Mouse (Mus musculus) CD8-positive naive resting alpha-beta T cell, adult 2 months (primary cell): ENCODE measurements around the gene Rps6ka2.
"Not testable (repeated sequence)": the region's sequence is repeated elsewhere in the genome, so short reads cannot be mapped to it uniquely, and the experiment has no call there.

Experiments
- DNase-seq, 2 experiments: peaks; one replicate each; pipeline ENCODE4 v3.0.0; 2022; ENCODE audit warnings: low read depth in 2 of 2, low spot score in 2 of 2

Gene Rps6ka2

GRCm38 (mm10) chr17:7170304-7171295 lies 685 bp downstream of the Rps6ka2 start:
- no peak for DNase-seq

DNA sequence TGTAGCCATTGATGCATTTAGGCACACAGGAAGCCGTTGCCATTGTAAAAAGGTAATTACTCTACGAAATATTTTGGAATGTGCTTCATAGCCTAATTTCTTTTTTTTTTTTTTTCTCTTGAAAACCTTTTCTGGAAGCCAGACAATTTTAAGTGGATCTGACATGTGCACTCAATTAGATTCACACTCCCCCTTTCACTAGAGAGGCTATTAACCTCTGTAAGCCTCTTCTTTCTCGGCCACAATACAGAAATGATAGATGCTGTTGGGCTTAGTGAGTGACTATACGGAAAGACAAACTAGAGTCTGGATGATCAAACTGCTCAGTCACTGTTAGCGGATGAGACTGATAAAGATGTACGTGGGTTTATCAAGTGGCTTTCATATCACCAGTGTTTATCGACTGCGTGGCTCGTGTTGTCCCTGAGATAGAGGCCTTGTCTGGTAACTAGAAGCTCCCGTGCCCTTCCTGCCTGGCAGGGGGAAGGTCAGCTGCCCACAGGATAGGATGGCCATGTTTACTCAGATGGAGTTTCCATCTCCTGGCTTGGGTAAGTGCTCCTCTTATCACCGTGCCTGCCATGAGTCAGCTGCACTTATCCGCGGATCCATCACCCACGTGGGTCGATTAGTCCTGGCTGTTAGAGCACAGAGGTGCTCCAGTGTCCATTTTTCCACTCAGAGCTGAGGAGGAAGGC lies 3.6 kb downstream of the Rps6ka2 start:
- no peak for DNase-seq

DNA sequence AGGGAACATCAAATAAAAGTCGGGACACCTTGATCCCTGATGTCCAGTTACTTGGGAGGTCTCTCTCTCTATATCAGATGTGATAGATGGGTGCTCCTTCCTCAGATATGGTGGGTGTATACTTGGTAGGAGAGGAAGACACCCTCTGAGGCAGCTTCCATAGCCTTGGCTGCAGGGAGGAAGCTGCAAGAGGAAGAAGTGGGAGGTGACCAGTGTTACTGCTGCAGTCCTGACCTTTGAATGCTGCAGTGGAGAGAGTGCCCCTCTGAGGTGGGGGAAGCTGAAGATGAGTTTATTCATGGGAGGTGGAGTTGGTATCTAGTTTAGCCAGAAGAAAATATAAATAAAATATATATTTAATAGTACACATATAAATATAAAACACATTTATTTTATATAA lies 5.4 kb downstream of the Rps6ka2 start:
- DNase-seq = no peak

- DNase-seq = no peak
Measured at GRCm38 (mm10) chr17:7176394-7176793, 6.5 kb downstream of the Rps6ka2 start.

DNA sequence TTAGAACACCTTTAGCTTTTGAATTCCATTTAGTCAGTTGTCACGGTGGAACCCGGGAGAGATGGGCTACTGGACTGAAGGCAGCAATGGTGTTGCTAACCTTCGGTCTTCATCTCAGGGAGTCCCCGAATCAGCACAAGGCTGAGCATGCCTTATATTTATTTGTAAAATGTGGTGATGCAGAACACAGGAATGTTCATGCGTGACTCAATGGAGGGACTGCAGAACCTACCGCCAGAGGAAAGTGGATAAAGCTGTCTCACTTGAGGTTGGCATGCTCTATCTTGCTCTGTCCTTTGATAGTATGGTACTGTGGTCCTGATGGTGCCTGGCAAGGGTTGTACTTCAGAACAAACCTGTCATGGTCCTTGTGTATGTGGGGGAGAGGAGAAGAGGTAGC lies 8.3 kb downstream of the Rps6ka2 start:
- no peak for DNase-seq

GRCm38 (mm10) chr17:7182187-7182586 lies 12.3 kb downstream of the Rps6ka2 start:
- DNase-seq = no peak

- not testable (repeated sequence) for DNase-seq
Measured at GRCm38 (mm10) chr17:7187037-7187436, 17.1 kb downstream of the Rps6ka2 start.

- no peak for DNase-seq
Measured at GRCm38 (mm10) chr17:7189425-7189824, 19.5 kb downstream of the Rps6ka2 start.

GRCm38 (mm10) chr17:7189975-7190374 lies 20.1 kb downstream of the Rps6ka2 start:
- DNase-seq = no peak

- DNase-seq = no peak
Measured at GRCm38 (mm10) chr17:7194140-7194840, 24.4 kb downstream of the Rps6ka2 start.

GRCm38 (mm10) chr17:7197121-7197925 lies 27.4 kb downstream of the Rps6ka2 start:
- DNase-seq = no peak

GRCm38 (mm10) chr17:7204771-7205406 lies 35.0 kb downstream of the Rps6ka2 start:
- no peak for DNase-seq

- no peak for DNase-seq
Measured at GRCm38 (mm10) chr17:7206434-7207145, 36.7 kb downstream of the Rps6ka2 start.

DNA sequence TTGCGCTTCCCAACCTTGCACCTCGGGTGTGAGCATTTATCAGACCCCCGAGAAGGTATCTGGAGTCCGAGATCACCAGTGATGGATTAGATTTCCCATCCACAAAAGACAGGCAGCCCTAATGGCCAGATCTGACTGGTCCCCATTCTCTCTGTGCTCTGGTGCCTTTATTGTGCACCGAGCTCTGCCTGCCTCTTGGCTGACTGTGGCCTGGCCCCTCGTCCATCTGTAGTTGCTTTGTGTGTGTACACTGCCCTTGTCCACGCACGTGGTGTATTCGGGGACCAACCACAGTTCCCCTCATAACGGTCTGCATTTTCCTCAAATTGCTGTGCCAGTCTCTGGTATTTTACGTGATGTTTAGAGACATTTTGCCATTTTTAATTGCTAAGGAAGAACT lies 40.7 kb downstream of the Rps6ka2 start:
- no peak for DNase-seq

DNA sequence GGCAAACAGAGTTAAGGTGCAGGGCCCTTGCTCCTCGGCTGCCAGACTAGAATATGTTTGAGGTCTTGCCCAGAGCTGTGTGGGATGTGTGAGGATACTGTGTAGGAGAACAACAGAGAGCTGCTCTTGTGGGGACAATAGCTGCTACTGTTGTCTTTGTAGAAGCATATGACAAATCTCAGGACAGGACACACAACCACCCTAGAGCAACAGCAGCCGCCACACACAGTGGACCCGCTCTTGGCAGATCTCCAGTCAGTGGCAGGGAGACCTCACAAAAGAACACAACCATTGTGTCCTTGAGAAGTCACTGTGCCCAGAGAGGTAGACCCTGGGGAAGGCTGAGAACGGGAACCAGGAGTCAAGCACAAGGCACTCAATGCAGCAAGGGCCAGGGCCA lies 42.0 kb downstream of the Rps6ka2 start:
- DNase-seq = no peak

DNA sequence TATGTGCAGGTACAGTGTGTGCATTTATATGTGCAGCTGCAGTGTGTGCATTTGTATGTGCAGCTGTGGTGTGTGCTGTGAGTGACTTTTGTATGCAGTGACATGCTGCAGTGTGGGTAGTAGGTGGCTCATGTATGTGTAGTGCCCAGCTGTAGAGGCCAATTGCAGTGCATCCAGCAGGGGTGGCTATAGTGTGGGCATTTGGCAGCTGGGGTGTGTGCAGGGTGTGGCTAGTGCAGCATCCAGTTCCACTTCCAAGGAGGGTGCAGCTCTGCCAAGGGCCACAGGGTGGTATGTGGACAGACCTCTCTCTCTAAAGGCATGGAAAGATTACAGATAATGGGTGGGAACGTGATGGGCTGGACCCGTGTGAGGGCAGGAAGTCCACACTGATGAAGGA lies 43.3 kb downstream of the Rps6ka2 start:
- no peak for DNase-seq

DNA sequence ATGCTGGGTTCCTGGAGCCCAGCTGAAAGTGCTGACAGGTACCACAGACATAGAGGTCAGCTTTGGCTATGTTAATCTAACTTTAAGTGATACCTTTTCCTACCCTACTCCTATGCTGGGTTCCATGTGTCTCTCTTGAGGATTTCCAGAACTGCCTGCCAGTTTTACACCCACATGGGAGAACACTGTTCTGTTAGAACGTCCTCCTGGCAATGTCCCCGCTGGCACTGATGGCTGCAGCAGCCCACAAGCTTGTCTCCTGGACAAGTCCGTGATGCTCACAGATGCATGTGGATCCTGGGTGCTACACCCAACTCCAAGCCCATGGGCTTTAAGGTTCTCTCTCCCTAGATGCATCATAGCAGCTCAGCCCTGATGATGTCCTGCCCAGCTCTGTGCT lies 44.1 kb downstream of the Rps6ka2 start:
- no peak for DNase-seq

- no peak for DNase-seq
Measured at GRCm38 (mm10) chr17:7217791-7218329, 47.9 kb downstream of the Rps6ka2 start.

- DNase-seq = no peak
Measured at GRCm38 (mm10) chr17:7218396-7218795, 48.5 kb downstream of the Rps6ka2 start.
